Mouse (Mus musculus): ENCODE data around the gene Grap2. TPM values are rescaled to one million over a fixed set of nuclear protein-coding genes. Genes with fewer than 3 reads are reported as not detected.
"Not testable (repeated sequence)": the region's sequence is repeated elsewhere in the genome, so short reads cannot be mapped to it uniquely, and the experiment has no call there.

Gene Grap2
- polyA plus RNA-seq, 1 experiment from 2014 or later = 0.35 TPM

GRCm38 (mm10) chr15:80567731-80568130 is 4.7 kb upstream of the Grap2 start:
- no peak overlapping the region for H3K4me2 ChIP-seq
- H3K4me1 ChIP-seq = no peaks in the 10 kb centered on the region
- 74% methylated on average over 4 of the region's 4 CpGs for WGBS
- H3K4me3 ChIP-seq (replicated peaks) = no peak overlapping the region
- H3K36me3 ChIP-seq = no peaks in the 10 kb centered on the region
- no peak for ATAC-seq (ENCODE audit: low FRiP score)
- H3K27me3 ChIP-seq (replicated peaks) = no peaks in the 10 kb centered on the region
- no peaks in the 10 kb centered on the region for H3K9me3 ChIP-seq (replicated peaks)
- H3K27ac ChIP-seq (replicated peaks) = no peak overlapping the region
- no peak overlapping the region for H3K9ac ChIP-seq (replicated peaks)

GRCm38 (mm10) chr15:80569205-80569604 is 3.2 kb upstream of the Grap2 start:
- H3K4me1 ChIP-seq = no peaks in the 10 kb centered on the region
- no peaks in the 10 kb centered on the region for H3K27me3 ChIP-seq (replicated peaks)
- H3K4me2 ChIP-seq = no peak overlapping the region
- no peaks in the 10 kb centered on the region for H3K9me3 ChIP-seq (replicated peaks)
- H3K27ac ChIP-seq (replicated peaks) = no peak overlapping the region
- no peak for ATAC-seq (ENCODE audit: low FRiP score)
- WGBS = 84% methylated on average over 7 of the region's 7 CpGs
- H3K9ac ChIP-seq (replicated peaks) = no peak overlapping the region
- no peaks in the 10 kb centered on the region for H3K36me3 ChIP-seq
- H3K4me3 ChIP-seq (replicated peaks) = no peak overlapping the region

- WGBS = 93% methylated on average over 1 of the region's 1 CpGs
- Histone ChIP-seq H3K27me3 (replicated peaks) (no peaks in the 10 kb centered on the region), H3K4me2 (no peak overlapping the region), H3K36me3 (no peaks in the 10 kb centered on the region), H3K9ac (replicated peaks) (no peak overlapping the region), H3K9me3 (replicated peaks) (no peaks in the 10 kb centered on the region), H3K4me1 (no peaks in the 10 kb centered on the region), H3K27ac (replicated peaks) (no peak overlapping the region), H3K4me3 (replicated peaks) (no peak overlapping the region)
- no peak for ATAC-seq (ENCODE audit: low FRiP score)
Measured at GRCm38 (mm10) chr15:80570226-80570625, 2.2 kb upstream of the Grap2 start.

DNA sequence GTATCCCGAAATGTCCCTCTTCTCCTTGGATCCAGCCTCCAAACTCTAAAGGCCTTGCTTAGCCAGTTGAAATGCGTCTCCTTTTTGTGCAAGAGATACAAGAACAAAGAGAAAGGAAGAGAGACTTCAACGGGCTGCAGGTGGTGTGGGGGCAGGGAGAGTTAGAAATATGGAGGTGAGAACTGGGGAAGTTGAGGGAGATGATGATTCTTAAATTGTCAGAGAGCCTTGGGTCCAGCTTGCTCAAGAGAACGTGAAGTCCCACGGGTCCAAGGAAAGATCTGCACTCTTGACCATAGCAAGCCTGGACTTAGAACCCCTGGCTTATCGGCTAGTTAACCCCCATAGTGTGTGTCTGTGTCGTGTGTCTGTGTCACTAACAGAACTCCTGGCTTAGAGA is 783 bp upstream of the Grap2 start:
- no peak for ATAC-seq (ENCODE audit: low FRiP score)
- Histone ChIP-seq H3K27ac (replicated peaks) (no peak overlapping the region), H3K4me2 (no peak overlapping the region), H3K27me3 (replicated peaks) (no peaks in the 10 kb centered on the region), H3K4me3 (replicated peaks) (no peak overlapping the region), H3K36me3 (no peaks in the 10 kb centered on the region), H3K4me1 (no peaks in the 10 kb centered on the region), H3K9ac (replicated peaks) (no peak overlapping the region), H3K9me3 (replicated peaks) (no peaks in the 10 kb centered on the region)
- WGBS = 69% methylated on average over 7 of the region's 7 CpGs

DNA sequence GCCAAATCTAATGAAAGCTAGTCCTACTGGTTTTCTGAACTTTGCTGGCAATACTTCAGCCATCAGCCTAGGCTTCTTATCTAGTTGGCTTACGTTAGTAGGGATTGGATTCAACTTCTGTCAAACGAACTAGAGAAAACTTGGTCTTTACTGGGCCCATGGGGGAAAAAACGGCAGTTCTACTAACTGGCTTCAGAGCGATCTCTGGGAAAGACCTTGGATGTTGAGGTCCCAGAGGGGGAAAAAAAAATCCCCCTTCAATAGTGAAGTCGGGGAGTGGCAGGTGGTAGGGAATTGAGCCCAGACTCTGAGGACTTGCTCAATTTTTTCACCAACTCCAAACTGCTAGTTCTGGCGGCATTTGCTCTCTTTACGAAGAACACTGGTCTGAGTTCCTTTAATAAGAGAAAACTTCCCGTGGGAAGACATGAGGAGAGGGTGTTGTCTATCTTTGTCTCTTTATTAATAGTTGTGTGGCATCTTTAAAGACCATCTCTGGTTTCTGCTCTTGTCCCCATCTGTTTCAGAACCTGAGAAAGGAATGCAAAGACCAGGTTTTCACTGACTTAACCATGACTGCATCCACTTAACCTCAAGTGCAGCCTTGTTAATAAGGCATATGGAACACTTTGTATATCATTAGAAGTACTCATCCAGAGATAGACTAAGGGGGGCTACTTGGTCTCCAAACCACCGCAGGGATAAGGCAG is 572 bp downstream of the Grap2 start:
- Histone ChIP-seq H3K4me2 (no peak overlapping the region), H3K9ac (replicated peaks) (no peak overlapping the region), H3K9me3 (replicated peaks) (no peaks in the 10 kb centered on the region), H3K4me1 (peaks cover 12% of the 10 kb centered on the region), H3K27me3 (replicated peaks) (0 out of 2 replicates have a peak, but pooled peaks cover 4% of the 10 kb centered on the region), H3K4me3 (replicated peaks) (no peak overlapping the region), H3K27ac (replicated peaks) (no peak overlapping the region), H3K36me3 (no peaks in the 10 kb centered on the region)
- no peak for ATAC-seq (ENCODE audit: low FRiP score)
- 73% methylated on average over 9 of the region's 9 CpGs for WGBS

GRCm38 (mm10) chr15:80574211-80575040 is 2.0 kb downstream of the Grap2 start:
- Histone ChIP-seq H3K4me1 (peaks cover 14% of the 10 kb centered on the region), H3K36me3 (no peaks in the 10 kb centered on the region), H3K9ac (replicated peaks) (no peak overlapping the region), H3K4me2 (no peak overlapping the region), H3K4me3 (replicated peaks) (no peak overlapping the region), H3K27ac (replicated peaks) (no peak overlapping the region), H3K27me3 (replicated peaks) (0 out of 2 replicates have a peak, but pooled peaks cover 4% of the 10 kb centered on the region), H3K9me3 (replicated peaks) (no peaks in the 10 kb centered on the region)
- 89% methylated on average over 17 of the region's 17 CpGs for WGBS
- ATAC-seq (ENCODE audit: low FRiP score) = no peak

DNA sequence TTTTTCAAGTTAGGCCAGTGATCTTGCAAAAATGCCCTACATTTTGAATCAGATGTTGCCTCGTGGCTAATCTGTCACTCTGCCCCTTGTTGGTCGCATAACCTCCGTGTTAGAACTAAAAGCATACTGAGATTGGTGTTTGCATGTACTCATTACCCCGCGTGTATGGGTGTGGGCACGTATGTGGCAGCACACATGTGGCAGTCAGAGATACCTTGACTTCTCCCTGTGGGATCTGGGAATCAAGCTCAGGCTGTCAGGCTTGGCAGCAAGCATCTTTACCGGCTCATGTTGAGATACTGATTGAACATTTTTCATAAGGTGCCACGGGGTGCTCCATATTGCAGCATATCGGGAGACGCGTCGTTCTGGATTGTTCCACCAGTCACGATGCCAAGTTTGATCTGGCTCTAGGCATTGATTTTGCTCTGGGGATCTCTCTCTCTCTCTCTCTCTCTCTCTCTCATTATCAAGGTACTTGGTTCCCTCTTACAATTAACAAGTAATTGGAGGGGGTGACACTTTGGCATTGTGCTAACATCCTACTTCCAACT is 3.5 kb downstream of the Grap2 start:
- Histone ChIP-seq H3K9ac (replicated peaks) (no peak overlapping the region), H3K4me2 (no peak overlapping the region), H3K9me3 (replicated peaks) (no peaks in the 10 kb centered on the region), H3K4me1 (peaks cover 14% of the 10 kb centered on the region), H3K27me3 (replicated peaks) (0 out of 2 replicates have a peak, but pooled peaks cover 4% of the 10 kb centered on the region), H3K4me3 (replicated peaks) (no peak overlapping the region), H3K36me3 (no peaks in the 10 kb centered on the region), H3K27ac (replicated peaks) (no peak overlapping the region)
- whole genome bisulfite sequencing = 65% methylated on average over 13 of the region's 13 CpGs
- ATAC-seq (ENCODE audit: low FRiP score) = no peak

DNA sequence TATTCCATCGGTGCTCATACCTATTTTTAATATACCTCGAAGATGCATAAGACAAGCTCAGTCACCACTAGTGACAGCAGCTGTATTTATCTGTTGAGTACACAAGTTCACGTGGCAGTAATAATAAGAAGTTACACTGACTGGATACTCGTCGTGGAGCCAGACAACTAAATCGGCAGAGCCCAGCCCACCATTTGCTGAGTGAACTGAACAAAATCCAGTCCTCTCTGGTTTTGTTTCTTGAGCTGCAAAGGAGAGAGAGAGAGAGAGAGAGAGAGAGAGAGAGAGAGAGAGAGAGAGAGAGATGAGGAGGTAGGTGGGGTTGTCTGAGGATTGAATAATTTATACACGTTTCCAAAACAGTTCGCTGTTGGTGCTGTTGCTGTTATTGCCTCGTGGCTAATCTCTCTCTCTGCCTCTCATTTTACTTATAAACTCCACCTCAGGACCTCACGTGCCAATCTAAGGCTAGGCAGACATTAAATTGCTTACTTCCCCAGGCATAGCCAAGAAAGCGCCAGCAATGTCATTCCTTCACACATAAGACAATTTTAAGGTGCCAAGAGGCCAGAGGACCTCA is 4.1 kb downstream of the Grap2 start:
- WGBS = 75% methylated on average over 11 of the region's 11 CpGs
- 0 out of 2 replicates have a peak, but pooled peaks cover 4% of the 10 kb centered on the region for H3K27me3 ChIP-seq (replicated peaks)
- H3K9me3 ChIP-seq (replicated peaks) = no peaks in the 10 kb centered on the region
- peaks cover 14% of the 10 kb centered on the region for H3K4me1 ChIP-seq
- no peaks in the 10 kb centered on the region for H3K36me3 ChIP-seq
- H3K4me3 ChIP-seq (replicated peaks) = no peak overlapping the region
- no peak overlapping the region for H3K27ac ChIP-seq (replicated peaks)
- no peak overlapping the region for H3K9ac ChIP-seq (replicated peaks)
- H3K4me2 ChIP-seq = no peak overlapping the region
- no peak for ATAC-seq (ENCODE audit: low FRiP score)

DNA sequence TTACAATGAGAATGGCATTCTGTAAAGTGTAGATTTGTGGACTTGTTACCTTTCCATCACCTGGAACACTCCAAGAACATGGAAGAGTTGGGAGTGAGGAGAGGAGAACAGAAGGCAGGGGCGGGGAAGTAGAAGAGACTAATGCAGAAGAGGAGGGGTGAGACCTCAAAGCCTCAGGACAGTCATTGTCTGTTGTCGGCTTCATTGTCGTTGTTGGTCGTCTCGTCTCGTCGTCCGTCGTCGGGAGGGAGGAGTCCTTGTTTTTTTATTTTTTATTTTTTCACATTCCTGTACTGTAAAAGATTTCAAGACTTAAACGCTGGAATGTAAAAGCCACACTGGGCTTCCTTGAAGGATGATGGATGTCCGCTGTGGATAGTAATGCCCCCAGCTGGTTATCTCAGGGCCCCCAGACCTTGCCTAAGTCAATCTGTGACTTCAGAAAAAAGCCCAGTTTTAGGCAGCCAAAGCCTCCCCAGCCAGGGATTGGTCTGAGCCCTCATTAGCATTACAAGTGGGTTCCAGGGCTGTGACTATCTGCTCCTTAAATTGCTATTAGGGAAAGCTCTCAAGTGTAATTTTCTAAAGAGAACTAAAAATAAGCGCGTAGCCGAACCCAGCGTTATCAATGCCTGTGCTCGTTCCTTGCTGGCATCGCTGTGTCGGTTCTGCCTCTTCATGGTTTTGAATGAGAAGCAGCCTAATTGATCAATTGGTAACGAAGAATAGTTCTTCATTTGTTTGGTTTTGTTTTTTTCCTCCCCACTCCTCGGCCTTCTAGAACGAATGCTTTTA is 5.0 kb downstream of the Grap2 start:
- H3K4me3 ChIP-seq (replicated peaks) = no peak overlapping the region
- no peaks in the 10 kb centered on the region for H3K36me3 ChIP-seq
- peaks cover 14% of the 10 kb centered on the region for H3K4me1 ChIP-seq
- no peak overlapping the region for H3K9ac ChIP-seq (replicated peaks)
- H3K9me3 ChIP-seq (replicated peaks) = no peaks in the 10 kb centered on the region
- H3K4me2 ChIP-seq = peak overlapping the region; percentile 25
- H3K27me3 ChIP-seq (replicated peaks) = 0 out of 2 replicates have a peak, but pooled peaks cover 4% of the 10 kb centered on the region
- 9% methylated on average over 22 of the region's 22 CpGs for WGBS
- ATAC-seq (ENCODE audit: low FRiP score) = no peak
- H3K27ac ChIP-seq (replicated peaks) = no peak overlapping the region

DNA sequence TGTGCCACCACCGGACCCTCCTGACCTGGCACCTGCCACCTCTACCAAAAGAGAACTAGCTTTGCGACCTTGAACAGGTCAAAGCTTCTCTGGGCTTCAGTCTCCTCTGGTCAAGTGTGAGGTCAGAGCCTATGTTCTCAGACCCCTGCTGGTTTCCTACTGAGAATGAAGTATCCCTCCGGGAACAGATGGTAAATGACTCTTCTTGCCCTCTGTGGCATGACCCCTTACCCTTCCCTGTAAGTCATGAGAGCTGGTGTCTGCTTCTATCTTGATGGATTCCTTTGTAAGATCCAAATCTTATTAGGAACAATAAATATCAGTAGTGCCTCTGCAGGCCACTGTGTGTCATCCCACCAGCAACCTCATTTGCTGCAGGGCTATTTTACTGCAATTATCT is 6.7 kb downstream of the Grap2 start:
- H3K36me3 ChIP-seq = no peaks in the 10 kb centered on the region
- H3K4me3 ChIP-seq (replicated peaks) = no peak overlapping the region
- H3K9me3 ChIP-seq (replicated peaks) = no peaks in the 10 kb centered on the region
- H3K27ac ChIP-seq (replicated peaks) = no peak overlapping the region
- peaks cover 14% of the 10 kb centered on the region for H3K4me1 ChIP-seq
- no peak for ATAC-seq (ENCODE audit: low FRiP score)
- WGBS = 62% methylated on average over 3 of the region's 3 CpGs
- H3K4me2 ChIP-seq = no peak overlapping the region
- H3K27me3 ChIP-seq (replicated peaks) = 0 out of 2 replicates have a peak, but pooled peaks cover 4% of the 10 kb centered on the region
- no peak overlapping the region for H3K9ac ChIP-seq (replicated peaks)

DNA sequence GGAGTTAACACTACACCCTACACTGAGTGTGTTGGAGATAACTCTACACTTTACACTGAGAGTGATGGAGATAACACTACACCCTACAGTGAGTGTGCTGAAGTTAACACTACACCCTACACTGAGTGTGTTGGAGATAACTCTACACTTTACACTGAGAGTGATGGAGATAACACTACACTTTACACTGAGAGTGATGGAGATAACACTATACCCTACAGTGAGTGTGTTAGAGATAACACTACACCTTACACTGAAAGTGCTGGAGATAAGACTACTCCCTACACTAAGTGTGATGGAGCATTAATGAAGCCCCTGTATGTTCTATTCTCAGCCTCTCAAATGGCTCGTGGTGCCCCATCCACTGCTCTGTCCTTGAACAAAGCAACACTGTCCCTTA is 8.2 kb downstream of the Grap2 start:
- WGBS = 50% methylated on average over 1 of the region's 1 CpGs
- H3K4me2 ChIP-seq; ATAC-seq (ENCODE audit: low FRiP score); H3K27ac ChIP-seq (replicated peaks); H3K9me3 ChIP-seq (replicated peaks); H3K27me3 ChIP-seq (replicated peaks); H3K9ac ChIP-seq (replicated peaks); H3K36me3 ChIP-seq; H3K4me3 ChIP-seq (replicated peaks): not testable (repeated sequence)
- peaks cover 14% of the 10 kb centered on the region for H3K4me1 ChIP-seq
